Mouse (Mus musculus): ENCODE data around the gene Wdr34.

- TF ChIP-seq CTCF (IDR thresholded peaks at IDR 0.05; ENCODE audit: low read depth, low read length) (no peak), GATA1 (IDR thresholded peaks at IDR 0.05; ENCODE audit: borderline replicate concordance, low read length) (no peak)
These were observed 1.6 kb downstream of the Wdr34 start for GRCm38 (mm10) chr2:30047127-30047526.
